Mouse (Mus musculus): ENCODE measurements around the gene Mta3.

DNA sequence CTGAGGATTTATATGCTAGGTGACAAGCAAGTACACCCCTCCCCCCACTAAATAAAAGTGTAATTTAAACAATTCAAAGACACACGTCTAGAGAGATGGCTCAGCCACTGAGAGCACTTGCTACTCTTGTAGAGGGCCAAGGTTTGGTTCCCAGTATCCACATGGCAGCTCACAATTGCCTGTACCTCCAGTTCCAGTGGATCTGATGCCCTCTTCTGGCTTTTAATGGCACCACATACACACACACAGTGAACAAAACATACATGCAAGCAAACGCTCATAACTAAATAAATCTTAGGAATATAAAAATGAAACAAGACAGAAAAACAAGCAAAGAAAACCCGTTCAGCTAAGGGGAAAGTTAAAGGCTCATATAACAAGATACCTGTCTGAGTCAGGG lies 147.9 kb downstream of the Mta3 start:
- peak; percentile 35 for TF ChIP-seq CTCF (IDR thresholded peaks at IDR 0.05; ENCODE audit: low read depth, low read length)
- TF ChIP-seq POLR2A (IDR thresholded peaks at IDR 0.05; ENCODE audit: insufficient read depth, low read length) = no peak

Data from ES-Bruce4 (cell line).